Mouse (Mus musculus): ENCODE measurements around the gene E2f2.

- TF ChIP-seq CTCF (IDR thresholded peaks at IDR 0.05; ENCODE audit: low read depth), result peak; percentile 45; the same call in 1 of the 2 replicates
- TF ChIP-seq EP300 (optimal IDR thresholded peaks at IDR 0.05), result no peak
Observed at GRCm38 (mm10) chr4:136206033-136206893, 34.1 kb downstream of the E2f2 start, which contains the start of gene Asap3.
